Mouse (Mus musculus) heart, adult 2 months (tissue): ENCODE measurements at regions not wholly inside any gene's neighbourhood (a gene's known extent, or its start where the extent isn't known, plus 50 kb on each side); places are given as distances from the start of the nearest gene placed in this dataset.

Source experiments
- CTCF ChIP-seq: fragments of 200-600 bp; IDR thresholded peaks from 2 replicates; pipeline ENCODE4 v1.8.1; 2022; ENCODE audit warnings: antibody characterized with exemption, mild to moderate bottlenecking, moderate library complexity
- EP300 ChIP-seq: fragments of 200-500 bp; IDR thresholded peaks from 2 replicates; pipeline ENCODE4 v1.6.1; 2011; ENCODE audit warnings: low read depth, low read length, control low read depth; ENCODE audit not compliant: insufficient read depth
- POLR2A ChIP-seq: fragments of 200-500 bp; IDR thresholded peaks from 2 replicates; pipeline ENCODE4 v1.6.1; 2011; ENCODE audit warnings: mild to moderate bottlenecking, low read depth, low read length, control low read depth; ENCODE audit not compliant: insufficient read depth

DNA sequence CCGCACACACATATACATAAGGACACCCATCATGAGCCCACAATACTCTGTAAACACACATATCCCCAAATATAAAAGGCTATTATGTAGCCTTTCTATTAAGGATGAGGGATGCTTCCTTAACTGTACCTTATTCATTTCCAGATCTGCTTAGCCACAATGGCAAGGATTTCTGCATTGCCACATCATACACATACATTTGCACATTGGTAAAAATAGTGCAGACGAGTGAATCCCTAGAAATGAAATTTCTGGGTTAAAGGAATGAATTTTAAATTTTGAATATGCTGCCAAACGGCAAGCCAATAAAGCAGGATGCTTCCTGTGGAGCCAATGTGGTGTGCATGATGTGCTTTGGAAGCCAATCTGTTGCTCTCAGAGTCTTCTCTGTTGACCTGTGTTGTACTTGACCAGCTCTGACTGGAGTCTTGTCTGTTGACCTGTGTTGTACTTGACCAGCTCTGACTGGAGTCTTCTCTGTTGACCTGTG lies 201.5 kb upstream of the Ift57 start:
- TF ChIP-seq CTCF (no peak), EP300 (no peak), POLR2A (no peak)
